Mouse (Mus musculus): ENCODE measurements around the gene Ercc1.

The Ercc1 gene

GRCm38 (mm10) chr7:19365376-19365775 lies 20.8 kb downstream of the Ercc1 start:
- DNase-seq (ENCODE audit: low read depth, low spot score): no peak

GRCm38 (mm10) chr7:19368380-19368779 lies 23.8 kb downstream of the Ercc1 start:
- no peak for DNase-seq (ENCODE audit: low read depth, low spot score)

- DNase-seq (ENCODE audit: low read depth, low spot score): no peak
These were observed 25.3 kb downstream of the Ercc1 start for GRCm38 (mm10) chr7:19369823-19370425.

GRCm38 (mm10) chr7:19373367-19373766 lies 28.8 kb downstream of the Ercc1 start:
- DNase-seq (ENCODE audit: low read depth, low spot score): no peak

- no peak for DNase-seq (ENCODE audit: low read depth, low spot score)
These were observed 30.8 kb downstream of the Ercc1 start for GRCm38 (mm10) chr7:19375368-19375767.

- no peak for DNase-seq (ENCODE audit: low read depth, low spot score)
These were observed 31.4 kb downstream of the Ercc1 start for GRCm38 (mm10) chr7:19376019-19376418.

- DNase-seq (ENCODE audit: low read depth, low spot score): no peak
These were observed 33.5 kb downstream of the Ercc1 start for GRCm38 (mm10) chr7:19378049-19378448.

GRCm38 (mm10) chr7:19381377-19382165 lies 37.0 kb downstream of the Ercc1 start, which contains the start of gene Ercc2:
Gene Ercc2 (plus strand): TSS chr7:19382010.
- peak; percentile 98 for DNase-seq (ENCODE audit: low read depth, low spot score)

- DNase-seq (ENCODE audit: low read depth, low spot score): no peak
These were observed 37.6 kb downstream of the Ercc1 start for GRCm38 (mm10) chr7:19382166-19382541.

- DNase-seq (ENCODE audit: low read depth, low spot score): no peak
These were observed 39.1 kb downstream of the Ercc1 start for GRCm38 (mm10) chr7:19383708-19384107.

GRCm38 (mm10) chr7:19388699-19389413 lies 44.3 kb downstream of the Ercc1 start:
- DNase-seq (ENCODE audit: low read depth, low spot score): no peak

- no peak for DNase-seq (ENCODE audit: low read depth, low spot score)
These were observed 49.9 kb downstream of the Ercc1 start for GRCm38 (mm10) chr7:19394484-19394883.

- no peak for DNase-seq (ENCODE audit: low read depth, low spot score)
These were observed 55.1 kb downstream of the Ercc1 start for GRCm38 (mm10) chr7:19399496-19400280.

GRCm38 (mm10) chr7:19400946-19401345 lies 56.4 kb downstream of the Ercc1 start:
- no peak for DNase-seq (ENCODE audit: low read depth, low spot score)

GRCm38 (mm10) chr7:19402535-19403112 lies 58.0 kb downstream of the Ercc1 start:
- no peak for DNase-seq (ENCODE audit: low read depth, low spot score)

GRCm38 (mm10) chr7:19403731-19404296 lies 59.2 kb downstream of the Ercc1 start, which contains the start of gene Klc3:
Gene Klc3 (minus strand): TSS chr7:19404104.
- no peak for DNase-seq (ENCODE audit: low read depth, low spot score)

- no peak for DNase-seq (ENCODE audit: low read depth, low spot score)
These were observed 59.9 kb downstream of the Ercc1 start, which contains the start of gene Ckm for GRCm38 (mm10) chr7:19404476-19404875. Gene Ckm (plus strand): TSS chr7:19404776.

- no peak for DNase-seq (ENCODE audit: low read depth, low spot score)
These were observed 60.8 kb downstream of the Ercc1 start for GRCm38 (mm10) chr7:19405417-19405816.
